Mouse (Mus musculus): ENCODE data around the gene Frmd4a.

The Frmd4a gene

GRCm38 (mm10) chr2:4635804-4636203 lies 618.3 kb downstream of the Frmd4a start:
- no peak for DNase-seq

GRCm38 (mm10) chr2:4636656-4637055 lies 619.1 kb downstream of the Frmd4a start:
- no peak for DNase-seq

GRCm38 (mm10) chr2:4638189-4638588 lies 620.7 kb downstream of the Frmd4a start:
- DNase-seq: no peak

GRCm38 (mm10) chr2:4645066-4645465 lies 627.5 kb downstream of the Frmd4a start:
- DNase-seq: no peak

- no peak for DNase-seq
Measured at GRCm38 (mm10) chr2:4648094-4648493, 630.6 kb downstream of the Frmd4a start.

GRCm38 (mm10) chr2:4649646-4650045 lies 632.1 kb downstream of the Frmd4a start:
- DNase-seq: no peak

- DNase-seq: peak; percentile 83 to 91
Measured at GRCm38 (mm10) chr2:4651500-4652285, 634.2 kb downstream of the Frmd4a start, which contains the start of gene Prpf18. Gene Prpf18 (minus strand): TSS chr2:4652113.

GRCm38 (mm10) chr2:4660677-4661076 lies 643.2 kb downstream of the Frmd4a start:
- DNase-seq: no peak

All from kidney, adult 8-10 months (tissue).